Mouse (Mus musculus): Measurements from ENCODE around the gene Rasgef1b. TPM values are rescaled to one million over a fixed set of nuclear protein-coding genes. Genes with fewer than 3 reads are reported as not detected.

Rasgef1b gene
- total RNA-seq, 2 experiments from 2014 or later, result 9.3 to 13.7 TPM

DNA sequence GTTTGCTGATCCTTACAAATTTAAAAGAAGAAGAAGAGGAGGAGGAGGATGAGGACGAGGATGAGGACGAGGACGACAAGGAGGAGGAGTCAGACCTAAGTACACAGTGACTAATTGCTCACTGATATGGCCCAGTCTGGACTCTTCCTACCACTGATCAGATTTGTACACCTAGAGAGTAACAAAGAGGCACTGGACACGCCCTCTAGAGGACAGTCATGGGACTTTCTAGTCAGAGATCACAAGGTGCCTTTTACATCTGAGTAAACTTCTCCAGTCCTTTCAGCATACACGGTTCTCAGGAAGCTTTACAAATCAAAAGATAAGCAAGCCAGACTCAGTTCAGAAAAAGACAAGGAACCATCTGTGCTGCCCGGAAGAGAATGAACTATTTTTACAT lies 20.2 kb downstream of the Rasgef1b start:
- peak; percentile 6 for DNase-seq

DNA sequence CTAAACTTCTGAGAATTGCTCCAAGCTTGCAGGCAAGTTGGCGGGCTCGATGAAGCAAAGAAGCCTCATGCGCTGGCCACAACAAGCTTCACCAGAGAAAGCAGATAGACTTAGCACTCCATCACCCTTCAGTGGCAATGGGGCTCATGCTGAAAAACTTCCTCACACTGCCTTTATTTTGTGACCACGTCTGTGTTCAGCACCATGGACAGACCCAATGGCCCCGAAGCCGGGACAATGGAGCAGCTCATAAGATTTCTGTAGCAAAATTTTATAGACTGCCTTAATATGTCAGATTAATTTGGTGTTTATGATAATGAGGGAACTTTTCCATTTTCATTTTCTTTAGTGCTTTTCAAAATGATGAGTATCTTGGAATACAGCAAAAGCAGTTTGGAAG lies 21.6 kb downstream of the Rasgef1b start:
- peak; percentile 60 for DNase-seq

DNA sequence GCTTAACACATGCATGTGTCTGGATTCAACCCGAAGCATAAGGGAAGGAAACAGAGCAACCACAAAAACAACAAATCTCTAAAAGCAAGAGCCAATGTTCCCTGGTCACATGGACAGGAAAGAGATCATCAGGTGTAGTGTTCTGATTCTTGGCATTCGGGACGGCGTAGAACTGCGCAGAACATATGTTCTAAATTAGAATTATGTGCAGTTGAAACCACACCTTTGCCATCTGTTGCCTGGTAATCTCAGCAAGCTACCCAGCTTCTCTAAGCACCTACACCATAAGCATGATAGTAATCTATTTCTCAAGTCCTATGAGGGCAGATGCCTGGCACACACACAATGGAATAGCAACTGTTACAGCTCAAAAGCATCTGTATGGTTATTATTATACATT lies 27.1 kb downstream of the Rasgef1b start:
- DNase-seq, result no peak

DNA sequence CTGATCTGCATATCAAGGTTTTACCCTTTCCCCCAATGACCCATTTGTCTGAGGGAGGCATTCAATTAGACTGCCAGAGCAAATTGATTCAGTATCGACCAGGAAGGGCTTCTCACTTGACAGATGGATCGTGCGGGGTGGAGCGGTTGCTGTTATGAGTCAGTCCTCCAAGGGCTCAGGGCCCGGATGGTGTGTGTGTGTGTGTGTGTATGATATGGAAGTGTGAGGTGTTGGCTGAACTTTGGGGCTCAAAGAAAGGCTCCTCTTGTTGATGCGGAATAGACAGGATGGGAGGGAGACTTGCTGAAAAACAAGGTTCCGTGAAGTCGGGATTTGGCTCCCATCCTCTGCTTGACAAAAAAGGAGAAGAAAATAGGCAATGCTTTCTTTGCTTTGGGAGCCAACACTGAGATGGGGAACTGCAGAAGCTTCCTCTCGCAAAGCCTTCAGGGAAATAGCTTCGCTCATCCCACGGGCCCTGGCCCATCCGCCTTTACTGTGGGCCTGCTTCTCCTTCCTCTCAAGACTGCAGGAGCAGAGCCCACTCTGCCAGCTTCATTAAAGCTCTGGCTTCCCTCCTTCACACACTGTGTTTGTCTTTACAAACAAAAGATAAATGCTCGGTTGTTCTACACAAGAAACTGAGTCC lies 34.0 kb downstream of the Rasgef1b start:
- DNase-seq, result no peak

GRCm38 (mm10) chr5:99689909-99690308 lies 39.0 kb downstream of the Rasgef1b start:
- DNase-seq, result no peak

DNA sequence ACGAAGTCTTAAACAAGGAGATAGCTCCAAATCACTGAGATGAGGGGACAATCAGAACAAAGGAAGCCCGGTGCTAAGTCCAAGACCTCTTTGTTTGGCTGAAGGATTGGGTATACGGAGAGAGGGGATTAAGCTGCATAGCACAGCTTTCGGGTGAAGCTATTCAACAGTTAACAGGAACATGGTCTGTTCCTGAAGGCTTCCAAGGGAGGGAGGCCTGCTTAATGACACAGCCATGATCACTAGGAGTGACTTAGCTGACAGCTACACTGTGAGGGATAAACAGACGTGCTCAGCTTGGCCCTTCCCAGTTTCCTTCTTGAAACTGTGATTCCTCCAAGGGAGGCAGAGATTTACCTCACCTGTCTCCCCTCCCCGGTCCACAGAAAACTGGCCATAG lies 41.0 kb downstream of the Rasgef1b start:
- DNase-seq, result no peak

- DNase-seq, result no peak
Measured at GRCm38 (mm10) chr5:99684023-99684422, 44.8 kb downstream of the Rasgef1b start.

DNA sequence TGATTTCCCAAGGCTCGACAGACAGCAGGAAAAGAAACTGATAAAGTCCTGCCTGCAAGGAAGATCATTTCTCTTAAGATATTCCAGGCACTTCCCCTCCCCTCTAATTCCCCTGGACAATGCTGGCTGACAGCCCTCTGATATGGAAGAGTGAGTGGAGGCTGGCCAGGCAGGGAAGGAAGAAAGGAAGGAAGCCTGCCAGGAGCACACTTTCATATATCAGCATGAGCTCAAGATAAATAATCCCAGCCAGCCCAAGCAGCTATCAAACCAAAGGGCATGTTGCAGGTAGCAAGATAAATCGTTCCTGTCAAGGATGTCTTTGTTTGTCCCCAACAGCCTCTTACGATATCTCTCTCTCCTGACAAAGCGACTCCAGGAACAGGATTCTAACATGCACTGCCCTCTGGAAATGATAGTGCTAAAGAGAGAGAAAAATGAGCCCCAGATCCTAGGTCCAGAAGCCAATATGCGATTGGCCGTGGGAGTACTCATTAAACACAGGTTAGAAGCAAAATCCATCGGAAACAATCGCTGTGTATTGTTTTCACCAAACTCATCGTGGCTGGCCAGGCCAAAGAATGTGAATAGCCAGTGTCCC lies 58.8 kb downstream of the Rasgef1b start:
- DNase-seq, result no peak

DNA sequence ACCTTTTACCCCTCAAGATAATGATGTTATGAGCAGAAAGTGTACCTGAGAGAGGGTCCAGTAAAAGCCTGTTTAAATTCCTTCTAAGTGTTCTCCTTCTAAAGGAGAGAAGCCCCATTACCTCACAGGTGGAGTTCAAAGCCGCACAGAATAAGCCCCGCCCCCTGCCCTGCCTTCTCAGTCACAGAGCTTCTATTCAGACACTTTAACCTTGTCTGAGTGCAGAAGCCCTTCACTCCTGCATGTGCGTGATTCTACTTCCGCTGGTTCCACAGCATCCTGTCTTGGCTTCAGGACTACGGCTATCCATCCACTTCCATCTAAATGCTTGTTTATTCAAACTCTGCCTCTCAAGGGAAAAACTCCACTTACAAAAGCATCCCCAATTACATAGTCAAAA lies 72.8 kb downstream of the Rasgef1b start:
- no peak for DNase-seq

DNA sequence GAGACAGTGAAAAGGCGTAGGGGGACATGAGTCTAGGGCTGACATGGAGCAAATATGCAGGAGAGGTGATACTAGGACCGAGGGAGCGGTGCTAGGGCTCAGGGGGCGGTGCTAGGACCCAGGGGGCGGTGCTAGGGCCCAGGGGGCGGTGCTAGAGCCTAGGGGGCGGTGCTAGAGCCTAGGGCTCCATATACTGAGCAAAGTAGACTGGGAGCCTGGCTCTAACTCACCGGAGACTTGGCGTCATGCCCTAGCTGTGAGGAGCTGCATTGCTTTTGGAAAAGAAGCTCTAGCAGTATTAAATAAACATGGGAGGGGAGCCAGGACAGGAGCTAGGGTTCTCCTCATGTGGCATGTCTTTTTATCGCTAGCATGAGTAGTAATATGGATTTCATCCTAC lies 75.9 kb downstream of the Rasgef1b start:
- DNase-seq, result no peak

- DNase-seq, result no peak
Measured at GRCm38 (mm10) chr5:99641407-99641806, 87.5 kb downstream of the Rasgef1b start.

- DNase-seq, result no peak
Measured at GRCm38 (mm10) chr5:99636575-99636974, 92.3 kb downstream of the Rasgef1b start.

DNA sequence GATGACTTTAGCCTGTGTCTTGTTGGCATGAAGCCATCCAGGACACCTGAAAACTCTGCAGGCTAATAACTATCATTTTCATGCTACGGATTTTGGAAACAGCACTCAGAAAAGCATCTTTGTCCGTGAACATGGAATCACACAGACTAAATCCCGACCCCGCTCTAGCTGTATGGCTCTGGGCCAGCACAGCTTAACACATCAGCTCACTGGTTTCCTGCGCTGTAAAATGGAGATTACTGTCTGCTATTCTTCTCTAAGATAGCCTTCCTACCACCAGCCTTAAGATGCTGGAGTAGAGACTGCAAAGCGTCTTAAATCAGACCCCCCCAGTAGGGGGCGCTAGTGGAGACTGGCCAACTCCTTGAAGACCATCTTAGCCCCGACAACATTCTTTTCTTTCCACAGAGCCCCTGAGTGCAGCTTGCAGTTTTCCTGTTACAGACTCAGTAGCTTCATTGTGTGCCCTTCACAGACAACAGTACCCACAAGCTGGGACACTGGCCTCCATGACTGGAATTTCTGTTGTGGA lies 94.8 kb downstream of the Rasgef1b start:
- DNase-seq, result no peak

DNA sequence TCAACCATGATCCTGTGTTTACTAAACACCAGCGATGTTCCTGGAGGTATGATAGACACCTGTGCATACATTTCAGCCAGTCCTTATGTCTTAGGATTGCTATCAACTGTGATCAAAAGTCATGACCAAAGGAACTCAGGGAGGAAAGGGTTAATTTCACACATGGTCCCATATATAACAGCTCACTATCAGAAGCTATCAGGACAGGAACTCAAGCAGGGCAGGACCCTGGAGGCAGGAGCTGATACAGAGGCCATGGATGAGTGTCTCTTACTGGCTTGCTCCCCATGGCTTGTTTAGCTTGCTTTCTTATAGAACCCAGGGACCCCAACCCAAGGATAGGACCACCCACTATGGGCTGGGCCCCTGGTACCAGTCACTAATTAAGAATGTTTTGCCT lies 95.3 kb downstream of the Rasgef1b start:
- no peak for DNase-seq

GRCm38 (mm10) chr5:99632649-99633310 lies 96.1 kb downstream of the Rasgef1b start:
- no peak for DNase-seq

- peak; percentile 20 for DNase-seq
Measured at GRCm38 (mm10) chr5:99630087-99630486, 98.8 kb downstream of the Rasgef1b start.

- DNase-seq, result no peak
Measured at GRCm38 (mm10) chr5:99625603-99626002, 103.3 kb downstream of the Rasgef1b start.

- no peak for DNase-seq
Measured at GRCm38 (mm10) chr5:99620771-99621170, 108.1 kb downstream of the Rasgef1b start.

DNA sequence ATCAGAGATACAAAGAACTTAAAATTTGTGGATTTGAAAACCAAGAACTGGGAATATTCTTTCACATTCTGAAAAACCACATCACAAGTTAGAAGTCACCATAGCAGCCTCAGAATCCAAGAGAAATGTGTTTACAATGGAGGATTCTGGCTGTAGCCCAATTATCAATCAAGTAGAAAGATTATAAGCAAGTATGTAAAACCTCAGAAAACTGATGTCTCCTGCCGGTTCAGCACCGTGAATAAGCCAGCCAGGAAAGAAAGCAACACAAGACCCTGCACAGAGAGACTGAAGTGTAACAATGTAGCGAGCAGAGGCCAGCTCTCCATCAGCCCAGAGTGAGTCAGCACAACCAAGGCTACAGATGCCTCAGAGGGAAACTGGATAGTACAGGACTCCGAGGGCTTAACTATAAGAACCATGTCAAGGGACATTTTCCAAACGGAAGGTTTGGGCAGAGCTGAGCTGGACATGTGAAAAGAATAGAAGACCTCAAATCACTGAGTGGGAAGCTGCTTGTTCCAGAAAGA lies 111.5 kb downstream of the Rasgef1b start:
- no peak for DNase-seq

- no peak for DNase-seq
Measured at GRCm38 (mm10) chr5:99613321-99614118, 115.3 kb downstream of the Rasgef1b start.

DNA sequence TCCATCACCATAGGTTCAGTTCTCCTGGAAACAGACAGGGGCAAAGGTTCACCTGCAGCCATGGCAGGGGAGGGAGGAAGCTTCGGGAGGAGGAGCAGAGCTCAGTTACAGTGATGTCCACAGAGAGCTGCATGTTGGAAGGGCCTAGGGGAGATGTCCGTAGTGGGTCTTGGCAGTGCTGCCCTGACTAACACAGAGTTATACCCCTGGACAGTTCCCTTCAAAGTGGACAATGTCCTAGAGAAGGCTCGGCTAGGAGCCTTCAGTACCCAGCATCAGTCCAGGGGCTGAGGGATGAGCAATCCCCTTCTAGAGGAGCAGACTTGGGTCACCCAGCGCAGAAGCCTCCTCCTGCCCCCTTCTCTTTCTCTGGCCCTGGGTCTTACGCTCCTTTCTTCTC lies 121.3 kb downstream of the Rasgef1b start:
- DNase-seq, result no peak

DNA sequence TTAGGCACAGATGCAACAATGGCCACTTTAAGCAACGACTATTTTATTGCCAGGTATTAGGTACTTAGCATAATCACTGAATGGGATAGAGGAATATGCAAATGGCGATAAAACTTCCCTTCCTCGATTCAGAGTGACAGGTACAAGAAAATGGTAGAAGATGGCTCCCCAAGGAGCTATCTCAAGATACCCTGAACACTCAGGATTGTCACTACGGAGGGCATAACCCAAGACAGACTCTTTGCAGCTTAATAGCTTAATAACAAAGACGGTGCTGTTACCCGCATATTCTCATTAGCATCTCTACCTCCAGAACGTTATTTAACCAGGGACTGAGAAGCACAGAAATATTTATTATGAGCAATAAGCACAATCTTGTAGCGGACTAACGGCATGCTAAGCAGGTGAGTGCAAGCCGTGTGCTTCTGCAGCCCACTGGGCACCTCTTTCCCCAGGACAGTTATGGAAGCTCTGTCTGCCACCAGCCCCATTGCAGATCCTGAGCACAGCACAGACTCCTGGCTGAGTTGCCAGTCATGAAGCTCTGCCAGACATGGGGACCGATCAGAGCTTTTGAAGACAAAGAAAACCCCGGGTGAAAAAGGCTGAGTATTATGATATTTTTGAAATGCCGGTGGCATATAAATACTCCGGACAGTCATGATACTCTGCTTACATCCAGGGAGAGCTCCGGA lies 122.6 kb downstream of the Rasgef1b start:
- DNase-seq, result no peak

Data from adrenal gland, postnatal 10 days (tissue).